Mouse (Mus musculus) C2C12 (cell line): ENCODE results near the gene Tekt5.

Source experiments
- CEBPB ChIP-seq: IDR thresholded peaks from one replicate; pipeline ENCODE4 v1.6.1; 2011; ENCODE audit warnings: low read depth, mild to moderate bottlenecking, control low read depth, moderate library complexity
- CTCF ChIP-seq: IDR thresholded peaks from one replicate; pipeline ENCODE4 v1.5.1; 2011; ENCODE audit not compliant: control insufficient read depth, insufficient read depth, insufficient read length
- FOSL1 ChIP-seq: IDR thresholded peaks from one replicate; pipeline ENCODE4 v1.8.0; 2011; ENCODE audit warnings: mild to moderate bottlenecking, low read length; ENCODE audit not compliant: poor library complexity, insufficient read depth, severe bottlenecking
- MAX ChIP-seq: IDR thresholded peaks from one replicate; pipeline ENCODE4 v1.6.1; 2011; ENCODE audit warnings: mild to moderate bottlenecking, control low read depth
- MYOG ChIP-seq: IDR thresholded peaks from one replicate; pipeline ENCODE4 v1.6.1; 2011; ENCODE audit not compliant: control insufficient read depth, insufficient read length; ENCODE audit errors: extremely low read depth

DNA sequence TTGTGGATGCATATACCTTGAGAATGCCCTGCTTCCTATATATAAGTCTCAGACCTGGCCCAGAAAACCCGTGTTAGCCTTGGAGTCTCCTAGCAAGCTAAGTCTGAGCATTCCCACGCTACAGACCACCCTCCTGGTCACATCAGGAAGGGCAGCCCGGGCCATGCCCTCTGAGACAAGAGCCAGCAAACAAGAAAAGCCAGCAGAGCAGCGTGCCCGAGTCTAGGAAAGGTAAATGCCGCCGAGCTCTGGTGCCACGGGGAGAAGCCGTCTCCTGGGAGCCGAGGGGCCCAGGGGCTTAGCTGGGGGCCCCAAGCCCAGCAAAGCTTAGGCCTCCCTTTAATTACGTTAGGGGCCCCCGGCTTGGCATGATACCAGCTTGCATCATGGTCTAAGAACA is 10.0 kb downstream of the Tekt5 start:
- TF ChIP-seq CTCF, result no peak
- no peak for TF ChIP-seq MYOG
- no peak for TF ChIP-seq MAX
- no peak for TF ChIP-seq FOSL1
- TF ChIP-seq CEBPB, result no peak
